Mouse (Mus musculus): ENCODE results near the gene Fez2. TPM values are rescaled to one million over a fixed set of nuclear protein-coding genes. Genes with fewer than 3 reads are reported as not detected.

Fez2 gene
- polyA plus RNA-seq, 1 experiment from 2014 or later: 43.0 TPM

- Histone ChIP-seq H3K36me3 (peaks cover 4% of the 10 kb centered on the region; the same call in 1 of the 2 replicates), H3K9me3 (no peaks in the 10 kb centered on the region), H3K9ac (no peak overlapping the region), H3K4me1 (no peaks in the 10 kb centered on the region), H3K27ac (no peak overlapping the region), H3K27me3 (no peaks in the 10 kb centered on the region), H3K4me3 (no peak overlapping the region), H3K4me2 (replicated peaks) (no peak overlapping the region)
- no peak for ATAC-seq (ENCODE audit: insufficient number of reproducible peaks, insufficient read depth, low FRiP score, low TSS enrichment)
- 71% methylated on average over 13 of the region's 13 CpGs for WGBS
These were observed 55.8 kb downstream of the Fez2 start for GRCm38 (mm10) chr17:78361939-78362728.

GRCm38 (mm10) chr17:78358251-78358726 lies 59.7 kb downstream of the Fez2 start:
- Histone ChIP-seq H3K4me3 (no peak overlapping the region), H3K36me3 (0 out of 2 replicates have a peak, but pooled peaks cover 3% of the 10 kb centered on the region), H3K4me2 (replicated peaks) (no peak overlapping the region), H3K4me1 (peaks cover 4% of the 10 kb centered on the region; the same call in 1 of the 2 replicates), H3K27ac (no peak overlapping the region), H3K27me3 (no peaks in the 10 kb centered on the region), H3K9me3 (no peaks in the 10 kb centered on the region), H3K9ac (no peak overlapping the region)
- 75% methylated on average over 7 of the region's 7 CpGs for WGBS
- no peak for ATAC-seq (ENCODE audit: insufficient number of reproducible peaks, insufficient read depth, low FRiP score, low TSS enrichment)

- no peak overlapping the region for H3K4me3 ChIP-seq
- H3K9ac ChIP-seq: no peak overlapping the region
- H3K9me3 ChIP-seq: no peaks in the 10 kb centered on the region
- WGBS: 64% methylated on average over 4 of the region's 4 CpGs
- H3K27ac ChIP-seq: no peak overlapping the region
- H3K4me2 ChIP-seq (replicated peaks): no peak overlapping the region
- H3K27me3 ChIP-seq: no peaks in the 10 kb centered on the region
- H3K36me3 ChIP-seq: 0 out of 2 replicates have a peak, but pooled peaks cover 3% of the 10 kb centered on the region
- ATAC-seq (ENCODE audit: insufficient number of reproducible peaks, insufficient read depth, low FRiP score, low TSS enrichment): no peak
- H3K4me1 ChIP-seq: peaks cover 4% of the 10 kb centered on the region; the same call in 1 of the 2 replicates
These were observed 60.2 kb downstream of the Fez2 start for GRCm38 (mm10) chr17:78357753-78358152.

- no peak overlapping the region for H3K4me2 ChIP-seq (replicated peaks)
- H3K36me3 ChIP-seq: peaks cover 7% of the 10 kb centered on the region
- H3K9me3 ChIP-seq: no peaks in the 10 kb centered on the region
- 73% methylated on average over 8 of the region's 8 CpGs for WGBS
- H3K9ac ChIP-seq: no peak overlapping the region
- ATAC-seq (ENCODE audit: insufficient number of reproducible peaks, insufficient read depth, low FRiP score, low TSS enrichment): no peak
- H3K4me1 ChIP-seq: peaks cover 4% of the 10 kb centered on the region; the same call in 1 of the 2 replicates
- no peak overlapping the region for H3K4me3 ChIP-seq
- no peaks in the 10 kb centered on the region for H3K27me3 ChIP-seq
- no peak overlapping the region for H3K27ac ChIP-seq
These were observed 62.3 kb downstream of the Fez2 start for GRCm38 (mm10) chr17:78355611-78356010.

- Histone ChIP-seq H3K36me3 (peaks cover 8% of the 10 kb centered on the region), H3K4me2 (replicated peaks) (no peak overlapping the region), H3K27me3 (no peaks in the 10 kb centered on the region), H3K4me3 (no peak overlapping the region), H3K4me1 (peaks cover 4% of the 10 kb centered on the region; the same call in 1 of the 2 replicates), H3K9ac (no peak overlapping the region), H3K9me3 (no peaks in the 10 kb centered on the region), H3K27ac (no peak overlapping the region)
- no peak for ATAC-seq (ENCODE audit: insufficient number of reproducible peaks, insufficient read depth, low FRiP score, low TSS enrichment)
- WGBS: 80% methylated on average over 12 of the region's 12 CpGs
These were observed 63.1 kb downstream of the Fez2 start for GRCm38 (mm10) chr17:78354871-78355270.

GRCm38 (mm10) chr17:78354411-78354810 lies 63.5 kb downstream of the Fez2 start:
- no peaks in the 10 kb centered on the region for H3K9me3 ChIP-seq
- H3K27me3 ChIP-seq: no peaks in the 10 kb centered on the region
- WGBS: 84% methylated on average over 2 of the region's 2 CpGs
- H3K27ac ChIP-seq: no peak overlapping the region
- ATAC-seq (ENCODE audit: insufficient number of reproducible peaks, insufficient read depth, low FRiP score, low TSS enrichment): no peak
- peaks cover 8% of the 10 kb centered on the region for H3K36me3 ChIP-seq
- no peak overlapping the region for H3K4me3 ChIP-seq
- no peak overlapping the region for H3K4me2 ChIP-seq (replicated peaks)
- no peak overlapping the region for H3K9ac ChIP-seq
- H3K4me1 ChIP-seq: peaks cover 4% of the 10 kb centered on the region; the same call in 1 of the 2 replicates

- no peak for ATAC-seq (ENCODE audit: insufficient number of reproducible peaks, insufficient read depth, low FRiP score, low TSS enrichment)
- no peak overlapping the region for H3K4me3 ChIP-seq
- H3K27ac ChIP-seq: no peak overlapping the region
- H3K27me3 ChIP-seq: no peaks in the 10 kb centered on the region
- WGBS: 69% methylated on average over 3 of the region's 3 CpGs
- H3K4me2 ChIP-seq (replicated peaks): no peak overlapping the region
- H3K36me3 ChIP-seq: peaks cover 11% of the 10 kb centered on the region
- peaks cover 4% of the 10 kb centered on the region; the same call in 1 of the 2 replicates for H3K4me1 ChIP-seq
- no peaks in the 10 kb centered on the region for H3K9me3 ChIP-seq
- H3K9ac ChIP-seq: no peak overlapping the region
These were observed 65.5 kb downstream of the Fez2 start for GRCm38 (mm10) chr17:78352500-78352855.

GRCm38 (mm10) chr17:78351676-78352499 lies 66.1 kb downstream of the Fez2 start:
- Histone ChIP-seq H3K9me3 (no peaks in the 10 kb centered on the region), H3K9ac (no peak overlapping the region), H3K4me1 (peaks cover 4% of the 10 kb centered on the region; the same call in 1 of the 2 replicates), H3K36me3 (peaks cover 15% of the 10 kb centered on the region), H3K27me3 (no peaks in the 10 kb centered on the region), H3K4me3 (no peak overlapping the region), H3K27ac (no peak overlapping the region), H3K4me2 (replicated peaks) (no peak overlapping the region)
- no peak for ATAC-seq (ENCODE audit: insufficient number of reproducible peaks, insufficient read depth, low FRiP score, low TSS enrichment)
- WGBS: 65% methylated on average over 12 of the region's 12 CpGs

- no peak overlapping the region for H3K9ac ChIP-seq
- no peak overlapping the region for H3K4me2 ChIP-seq (replicated peaks)
- H3K4me1 ChIP-seq: no peaks in the 10 kb centered on the region
- peaks cover 13% of the 10 kb centered on the region for H3K36me3 ChIP-seq
- H3K4me3 ChIP-seq: no peak overlapping the region
- no peaks in the 10 kb centered on the region for H3K9me3 ChIP-seq
- 93% methylated on average over 17 of the region's 17 CpGs for WGBS
- ATAC-seq (ENCODE audit: insufficient number of reproducible peaks, insufficient read depth, low FRiP score, low TSS enrichment): no peak
- H3K27me3 ChIP-seq: no peaks in the 10 kb centered on the region
- H3K27ac ChIP-seq: no peak overlapping the region
These were observed 70.7 kb downstream of the Fez2 start for GRCm38 (mm10) chr17:78347111-78347801.

GRCm38 (mm10) chr17:78343688-78344087 lies 74.3 kb downstream of the Fez2 start:
- no peak overlapping the region for H3K9ac ChIP-seq
- H3K27ac ChIP-seq: no peak overlapping the region
- no peak overlapping the region for H3K4me3 ChIP-seq
- H3K4me2 ChIP-seq (replicated peaks): no peak overlapping the region
- no peaks in the 10 kb centered on the region for H3K9me3 ChIP-seq
- 87% methylated on average over 3 of the region's 3 CpGs for WGBS
- ATAC-seq (ENCODE audit: insufficient number of reproducible peaks, insufficient read depth, low FRiP score, low TSS enrichment): no peak
- no peaks in the 10 kb centered on the region for H3K27me3 ChIP-seq
- no peaks in the 10 kb centered on the region for H3K4me1 ChIP-seq
- H3K36me3 ChIP-seq: peaks cover 5% of the 10 kb centered on the region; the same call in 1 of the 2 replicates

- Histone ChIP-seq H3K36me3 (peaks cover 4% of the 10 kb centered on the region; the same call in 1 of the 2 replicates), H3K4me3 (no peak overlapping the region), H3K4me2 (replicated peaks) (no peak overlapping the region), H3K27me3 (no peaks in the 10 kb centered on the region), H3K27ac (no peak overlapping the region), H3K9ac (no peak overlapping the region), H3K9me3 (no peaks in the 10 kb centered on the region), H3K4me1 (no peaks in the 10 kb centered on the region; the same call in 1 of the 2 replicates)
- WGBS: 73% methylated on average over 8 of the region's 8 CpGs
- ATAC-seq (ENCODE audit: insufficient number of reproducible peaks, insufficient read depth, low FRiP score, low TSS enrichment): no peak
These were observed 82.7 kb downstream of the Fez2 start for GRCm38 (mm10) chr17:78335250-78335649.
